Mouse (Mus musculus) neural tube, embryonic 15.5 days (tissue): ENCODE measurements at regions not wholly inside any gene's neighbourhood (a gene's known extent, or its start where the extent isn't known, plus 50 kb on each side); places are given as distances from the start of the nearest gene placed in this dataset.
"Not testable (repeated sequence)": the region's sequence is repeated elsewhere in the genome, so short reads cannot be mapped to it uniquely, and the experiment has no call there.

ENCODE experiments used
- ATAC-seq: fragments of 200-750 bp; cut with Nextera tagmentation; 2 replicates; pipeline ENCODE4 v1.8.0; 2017; ENCODE audit warnings: mild to moderate bottlenecking, moderate TSS enrichment, moderate library complexity; ENCODE audit not compliant: low FRiP score
- H3K27ac ChIP-seq: fragments of 300-500 bp; sonication (generic); replicated peaks from 2 replicates; pipeline ENCODE4 v1.5.1; 2015; ENCODE audit warnings: mild to moderate bottlenecking, inconsistent platforms
- H3K27me3 ChIP-seq: fragments of 300-500 bp; sonication (generic); replicated peaks from 2 replicates; pipeline ENCODE4 v1.6.1; 2015; ENCODE audit warnings: inconsistent platforms
- H3K36me3 ChIP-seq: fragments of 300-500 bp; sonication (generic); 2 replicates; pipeline ENCODE4 v1.6.1; 2015; ENCODE audit warnings: inconsistent platforms
- H3K4me1 ChIP-seq: fragments of 300-500 bp; sonication (generic); 2 replicates; pipeline ENCODE4 v1.6.1; 2015; ENCODE audit warnings: inconsistent platforms
- H3K4me2 ChIP-seq: fragments of 300-500 bp; sonication (generic); 2 replicates; pipeline ENCODE4 v1.6.1; 2015; ENCODE audit warnings: inconsistent platforms, mild to moderate bottlenecking, moderate library complexity
- H3K4me3 ChIP-seq: fragments of 300-500 bp; sonication (generic); replicated peaks from 2 replicates; pipeline ENCODE4 v1.5.1; 2015; ENCODE audit warnings: mild to moderate bottlenecking, inconsistent platforms
- H3K9ac ChIP-seq: fragments of 300-500 bp; sonication (generic); replicated peaks from 2 replicates; pipeline ENCODE4 v1.6.1; 2015; ENCODE audit warnings: mild to moderate bottlenecking, inconsistent platforms
- H3K9me3 ChIP-seq: fragments of 300-500 bp; sonication (generic); replicated peaks from 2 replicates; pipeline ENCODE4 v1.6.1; 2016; ENCODE audit warnings: inconsistent platforms
- WGBS: fragments of 180-500 bp; shearing (Covaris S2); methylation state at CpG from one replicate; pipeline ENCODE4 v1.1.7; 2015; ENCODE audit warnings: mixed read lengths; 5-methylcytosine and 5-hydroxymethylcytosine counted together

DNA sequence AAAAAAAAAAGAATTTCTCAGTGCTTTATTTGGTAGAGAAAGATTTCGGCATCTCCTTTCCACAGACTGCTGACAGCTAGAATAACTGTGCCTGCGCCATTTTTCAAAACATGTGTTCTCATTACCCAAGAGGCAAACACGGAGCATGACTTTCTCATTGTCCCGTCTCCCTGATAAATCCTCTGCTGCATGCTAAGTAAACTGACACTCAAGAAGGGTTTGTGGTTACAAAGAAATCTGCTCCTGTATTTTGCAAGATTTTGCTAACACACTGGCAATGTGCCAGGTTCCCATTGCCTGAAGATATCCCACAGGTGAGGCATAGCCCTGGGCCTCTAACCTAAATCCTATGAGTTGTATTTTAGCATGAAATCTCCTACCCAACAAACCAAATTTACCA is 97.5 kb upstream of the Prlr start:
- Histone ChIP-seq H3K27me3 (no peaks in the 10 kb centered on the region), H3K4me2 (no peak overlapping the region), H3K4me3 (no peak overlapping the region), H3K4me1 (no peaks in the 10 kb centered on the region), H3K36me3 (no peaks in the 10 kb centered on the region), H3K9me3 (no peaks in the 10 kb centered on the region), H3K27ac (no peak overlapping the region), H3K9ac (no peak overlapping the region)
- no peak for ATAC-seq
- WGBS: 90% methylated on average over 4 of the region's 4 CpGs

DNA sequence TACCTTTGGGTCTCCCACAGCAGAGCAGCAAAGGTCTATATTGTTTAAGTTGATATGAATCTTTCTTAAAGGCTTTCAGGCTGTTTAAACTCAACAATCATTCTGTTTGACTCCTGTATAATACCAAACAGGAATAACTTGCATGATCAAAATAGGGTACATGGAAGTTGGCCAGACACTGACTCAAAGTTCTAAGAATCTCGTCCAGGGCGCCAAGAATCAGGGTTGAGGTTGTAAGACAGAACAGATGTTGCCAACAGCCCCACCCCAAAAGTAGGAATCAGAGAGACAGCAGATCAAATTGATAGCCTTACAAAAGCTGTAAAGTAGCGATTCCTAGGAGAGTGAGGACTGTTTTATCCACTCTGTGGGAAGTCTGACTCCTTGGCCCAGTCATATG is 88.3 kb upstream of the Prlr start:
- no peak overlapping the region for H3K4me2 ChIP-seq
- H3K27ac ChIP-seq: no peak overlapping the region
- no peak overlapping the region for H3K9ac ChIP-seq
- no peaks in the 10 kb centered on the region for H3K36me3 ChIP-seq
- WGBS: 85% methylated on average over 3 of the region's 3 CpGs
- no peaks in the 10 kb centered on the region for H3K4me1 ChIP-seq
- ATAC-seq: no peak
- H3K4me3 ChIP-seq: no peak overlapping the region
- no peaks in the 10 kb centered on the region for H3K9me3 ChIP-seq
- no peaks in the 10 kb centered on the region for H3K27me3 ChIP-seq

DNA sequence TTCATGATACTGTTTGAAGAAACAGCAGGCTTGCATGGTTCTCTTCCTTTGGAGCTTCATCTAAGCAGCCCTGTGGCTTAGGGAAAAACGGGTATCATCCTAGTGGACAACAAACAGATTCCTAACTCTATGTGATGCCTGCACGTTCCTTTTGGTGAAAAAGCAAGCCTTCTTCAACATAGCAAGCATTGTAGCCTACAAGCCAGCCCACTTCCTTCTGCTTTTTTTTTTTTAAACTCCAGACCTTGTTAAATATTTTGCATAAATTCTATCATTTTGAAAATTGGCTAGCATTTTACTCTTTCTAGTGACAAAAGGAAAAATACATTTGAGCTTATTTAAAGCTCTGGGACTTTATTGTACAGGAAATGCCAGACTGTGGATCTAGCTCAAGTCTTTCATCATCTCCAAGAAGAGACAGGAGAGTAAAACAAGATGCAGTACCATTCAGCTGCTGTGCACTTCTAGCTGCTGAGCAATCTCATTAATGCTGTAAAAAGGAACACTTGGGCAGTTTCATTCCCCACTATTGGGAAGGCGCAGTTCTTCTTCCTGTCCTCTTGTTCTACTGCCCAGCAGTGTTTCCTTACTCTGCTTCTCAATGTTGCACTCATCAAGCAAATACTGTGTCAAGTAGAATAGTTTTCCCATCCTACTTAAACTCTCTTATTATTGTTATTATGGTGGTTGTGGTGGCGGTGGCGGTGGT is 86.5 kb upstream of the Prlr start:
- H3K27me3 ChIP-seq: no peaks in the 10 kb centered on the region
- no peak overlapping the region for H3K4me3 ChIP-seq
- H3K4me1 ChIP-seq: no peaks in the 10 kb centered on the region
- H3K36me3 ChIP-seq: no peaks in the 10 kb centered on the region
- H3K9ac ChIP-seq: no peak overlapping the region
- H3K27ac ChIP-seq: no peak overlapping the region
- no peak overlapping the region for H3K4me2 ChIP-seq
- 88% methylated on average over 5 of the region's 5 CpGs for WGBS
- H3K9me3 ChIP-seq: no peaks in the 10 kb centered on the region
- ATAC-seq: no peak

DNA sequence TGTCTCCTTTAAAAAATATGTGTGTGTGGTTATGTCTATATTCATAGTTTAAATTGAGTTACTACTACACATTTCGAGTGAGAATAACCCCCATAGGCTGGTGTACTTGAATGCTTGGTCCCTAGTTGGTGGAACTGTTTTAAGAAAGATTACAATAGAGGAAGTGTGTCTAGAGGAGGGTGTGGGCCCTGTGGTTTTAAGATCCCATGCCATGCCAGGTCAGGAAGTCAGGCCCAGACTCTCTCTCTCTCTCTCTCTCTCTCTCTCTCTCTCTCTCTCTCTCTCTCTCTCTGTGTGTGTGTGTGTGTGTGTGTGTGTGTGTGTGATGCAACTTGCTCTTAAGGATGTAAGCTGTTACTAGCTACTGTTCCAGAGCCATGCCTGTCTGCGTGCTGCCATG is 73.7 kb upstream of the Prlr start:
- no peak for ATAC-seq
- WGBS: 89% methylated on average over 2 of the region's 2 CpGs
- no peaks in the 10 kb centered on the region for H3K9me3 ChIP-seq

DNA sequence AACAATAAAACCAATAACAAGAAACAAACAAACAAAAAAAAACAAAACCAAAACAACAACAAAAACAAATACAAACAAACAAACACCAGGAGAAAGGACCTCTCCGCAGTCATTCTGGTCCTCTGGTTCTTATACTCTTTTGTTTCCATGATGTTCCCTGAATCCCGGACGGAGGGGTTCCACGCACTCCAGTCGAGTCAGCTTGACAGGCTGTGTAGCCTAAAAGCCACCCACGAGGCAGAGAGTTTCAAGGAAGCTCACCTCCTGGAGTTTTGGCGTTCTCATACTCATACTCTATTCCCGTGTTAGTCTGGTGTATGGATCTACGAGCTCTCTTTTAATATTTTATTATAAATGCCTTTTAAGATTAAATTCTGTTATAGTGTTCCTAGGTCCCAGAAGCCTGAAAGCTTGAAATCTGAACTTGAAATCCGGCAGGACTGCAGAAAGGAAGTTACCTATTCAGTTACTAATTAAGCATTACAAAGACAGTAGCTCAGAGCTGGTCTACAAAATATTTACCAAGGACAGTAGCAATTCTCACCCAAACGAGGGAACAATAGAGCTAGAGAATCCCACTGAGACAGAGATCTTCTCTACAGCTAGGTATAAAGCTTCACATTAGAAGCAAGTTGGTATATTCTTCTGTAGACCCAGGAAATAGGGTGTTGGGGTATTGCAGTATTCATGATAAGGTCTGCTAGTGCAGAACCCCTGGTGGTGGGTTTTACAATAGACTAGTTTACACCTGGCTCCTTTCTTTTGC is 71.6 kb upstream of the Prlr start:
- ATAC-seq, H3K4me2 ChIP-seq, H3K9me3 ChIP-seq, H3K9ac ChIP-seq, H3K4me3 ChIP-seq, H3K36me3 ChIP-seq, H3K27ac ChIP-seq, H3K27me3 ChIP-seq, H3K4me1 ChIP-seq: not testable (repeated sequence)
- 66% methylated on average over 11 of the region's 11 CpGs for WGBS

More for the DNA sequence above, 73.7 kb upstream of the Prlr start:
- Histone ChIP-seq H3K36me3 (no peaks in the 10 kb centered on the region), H3K27ac (no peak overlapping the region), H3K4me3 (no peak overlapping the region), H3K27me3 (no peaks in the 10 kb centered on the region), H3K4me1 (no peaks in the 10 kb centered on the region), H3K9ac (no peak overlapping the region), H3K4me2 (no peak overlapping the region)

DNA sequence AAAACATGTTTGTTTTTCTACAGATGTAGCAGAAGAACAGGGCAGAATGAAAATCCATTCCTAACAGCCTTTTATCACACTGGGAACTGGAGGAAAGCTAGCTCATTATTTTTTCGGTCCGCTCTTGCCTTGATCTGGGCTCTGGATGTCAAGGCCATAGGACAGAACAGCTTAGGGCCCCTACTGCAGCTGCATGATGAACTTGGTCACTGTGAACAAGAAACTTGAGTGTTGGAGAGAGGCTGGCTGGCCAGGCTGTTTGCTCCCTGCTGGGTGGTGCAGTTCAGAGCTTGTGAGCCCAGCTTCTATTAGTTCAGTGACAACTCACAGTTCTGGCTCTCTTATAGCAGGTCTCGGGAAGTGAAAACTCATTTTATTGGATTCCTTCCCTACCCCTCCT is 70.2 kb upstream of the Prlr start:
- Histone ChIP-seq H3K27me3 (no peaks in the 10 kb centered on the region), H3K27ac (no peak overlapping the region), H3K4me3 (no peak overlapping the region), H3K9ac (no peak overlapping the region), H3K9me3 (no peaks in the 10 kb centered on the region), H3K4me2 (no peak overlapping the region), H3K36me3 (no peaks in the 10 kb centered on the region), H3K4me1 (no peaks in the 10 kb centered on the region)
- ATAC-seq: no peak
- 87% methylated on average over 3 of the region's 3 CpGs for WGBS
